ENCODE assay signal across 8 mouse cellular contexts in the genomic region with DNA sequence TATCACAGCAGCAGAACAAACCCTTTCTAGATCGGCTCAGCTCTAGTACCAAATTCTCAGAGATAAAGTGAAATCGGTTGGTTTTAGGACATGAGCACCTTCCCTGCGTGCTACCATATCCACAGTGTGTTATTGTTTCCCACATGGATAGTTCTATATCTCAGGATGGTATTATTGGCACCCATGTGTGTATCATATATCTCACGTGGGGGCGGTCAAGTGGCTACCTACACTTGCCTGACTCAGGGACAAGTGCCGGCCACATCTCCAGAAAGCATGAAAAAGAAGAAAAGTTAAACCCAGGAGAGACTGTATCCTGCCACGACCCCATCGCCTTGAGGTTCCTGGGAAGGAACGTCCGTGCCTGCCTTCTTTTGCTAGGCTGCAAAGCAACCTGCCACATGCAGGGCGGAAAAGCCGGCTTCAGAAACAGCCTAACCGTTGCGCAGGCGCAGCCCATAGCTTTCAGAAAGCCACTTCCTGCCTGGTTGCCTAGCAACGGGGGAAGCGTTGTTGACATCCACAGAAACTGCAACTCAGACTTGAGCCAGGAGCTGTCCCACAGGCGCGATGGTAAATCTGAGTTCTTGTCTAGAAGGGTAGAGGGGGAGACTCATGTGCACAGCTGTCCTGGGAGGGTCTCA. TPM values are rescaled to one million over a fixed set of nuclear protein-coding genes. Genes with fewer than 3 reads are reported as not detected.
DNase-seq lines count a peak whose midpoint lies in the region; ATAC-seq and TF ChIP-seq lines count a peak whose summit lies in the region.

A gene (plus strand): TSS at position 498 of the 644 bp plus-strand sequence.

- DNase-seq in T-cell, adult 2 months (ENCODE audit: low spot score) = peak; percentile 94
- DNase-seq in cerebellum, postnatal 36 days = peak; percentile 90 to 91
- DNase-seq in gastrocnemius, adult 2 months = peak; percentile 90
- peak; percentile 84 to 87 for DNase-seq in layer of hippocampus, postnatal 36 days
- peak; percentile 96 for DNase-seq in lung, postnatal 14 days
- peak; percentile 78 for DNase-seq in ovary, postnatal 14 days (ENCODE audit: low spot score)
- peak; percentile 99 for DNase-seq in thymus, postnatal 0 days (ENCODE audit: low spot score)

- H3K27me3 ChIP-seq in hindbrain, embryonic 16.5 days (replicated peaks; ENCODE audit: control insufficient read depth, insufficient read depth, low read length) = no peaks in the 10 kb centered on the region

- peak within 1 kb of the TSS; percentile 54 for H3K9ac ChIP-seq in hindbrain, embryonic 16.5 days (ENCODE audit: low read depth, low read length)

- H3K36me3 ChIP-seq in hindbrain, embryonic 16.5 days (ENCODE audit: control insufficient read depth, insufficient read depth, low read length) = no peaks in the 10 kb centered on the region

- H3K4me2 ChIP-seq in hindbrain, embryonic 16.5 days (ENCODE audit: low read length) = peak within 1 kb of the TSS; percentile 75

- H3K4me3 ChIP-seq in gastrocnemius, adult 2 months = peak within 1 kb of the TSS; percentile 69
- peak within 1 kb of the TSS; percentile 41 for H3K4me3 ChIP-seq in hindbrain, embryonic 16.5 days (ENCODE audit: low read length)

- 8% methylated on average over 19 of the region's 19 CpGs for WGBS in hindbrain, embryonic 16.5 days

- intact Hi-C loops in gastrocnemius, adult 2 months (cut with DNase I) = loop anchor here (5.0 kb wide), 1 partner anchor 228 kb away; a partner anchor contains a TSS

- no peaks in the 10 kb centered on the region for H3K4me1 ChIP-seq in hindbrain, embryonic 16.5 days (ENCODE audit: control insufficient read depth, insufficient read depth, low read depth, low read length)

- no peaks in the 10 kb centered on the region for H3K9me3 ChIP-seq in hindbrain, embryonic 16.5 days (ENCODE audit: control insufficient read depth, low read length)

- TF ChIP-seq CTCF in gastrocnemius, adult 2 months (IDR thresholded peaks at IDR 0.05) = no peak

- peak within 1 kb of the TSS; percentile 57 for H3K27ac ChIP-seq in gastrocnemius, adult 2 months
- H3K27ac ChIP-seq in hindbrain, embryonic 16.5 days (ENCODE audit: low read depth, low read length) = 0 out of 2 replicates have a peak within 1 kb of the TSS, but pooled peaks have one; percentile 44

- peak; percentile 97 for ATAC-seq in hindbrain, embryonic 16.5 days

RNA-seq across cellular contexts. Expression of the gene that starts here (rescaled TPM):
- not detected for total RNA-seq in gastrocnemius, adult 2 months (2021)
- 15.4 and 18.3 TPM in 2 replicates for polyA plus RNA-seq in hindbrain, embryonic 16.5 days (2015; fragmentation: Nextera tagmentation; extraction: Ambion mirVana)
- total RNA-seq in layer of hippocampus, postnatal 36 days (2021) = 1 to 10 TPM in 1 of 2 experiments, not detected in 1; 2.3 TPM
- polyA plus RNA-seq in thymus, postnatal 0 days (2015; fragmentation: Nextera tagmentation; extraction: Ambion mirVana) = 4.5 and 6.2 TPM in 2 replicates

Comparison
In these comparisons a context has a peak if more than half of its experiments do, and no peak if none do; other contexts are left out.
1. Peak in every context shown above with its lines: DNase-seq, ATAC-seq, H3K4me3 ChIP-seq and H3K27ac ChIP-seq.
2. Peak in DNase-seq, H3K4me3 ChIP-seq and H3K27ac ChIP-seq in gastrocnemius, adult 2 months; RNA of the gene not detected or under 1 TPM.